Mouse (Mus musculus) 416B (cell line): ENCODE results near the gene Ntf5.

Experiments
- DNase-seq: peaks from one replicate; pipeline ENCODE4 v3.0.0; 2011; ENCODE audit warnings: low read depth

Gene Ntf5

DNA sequence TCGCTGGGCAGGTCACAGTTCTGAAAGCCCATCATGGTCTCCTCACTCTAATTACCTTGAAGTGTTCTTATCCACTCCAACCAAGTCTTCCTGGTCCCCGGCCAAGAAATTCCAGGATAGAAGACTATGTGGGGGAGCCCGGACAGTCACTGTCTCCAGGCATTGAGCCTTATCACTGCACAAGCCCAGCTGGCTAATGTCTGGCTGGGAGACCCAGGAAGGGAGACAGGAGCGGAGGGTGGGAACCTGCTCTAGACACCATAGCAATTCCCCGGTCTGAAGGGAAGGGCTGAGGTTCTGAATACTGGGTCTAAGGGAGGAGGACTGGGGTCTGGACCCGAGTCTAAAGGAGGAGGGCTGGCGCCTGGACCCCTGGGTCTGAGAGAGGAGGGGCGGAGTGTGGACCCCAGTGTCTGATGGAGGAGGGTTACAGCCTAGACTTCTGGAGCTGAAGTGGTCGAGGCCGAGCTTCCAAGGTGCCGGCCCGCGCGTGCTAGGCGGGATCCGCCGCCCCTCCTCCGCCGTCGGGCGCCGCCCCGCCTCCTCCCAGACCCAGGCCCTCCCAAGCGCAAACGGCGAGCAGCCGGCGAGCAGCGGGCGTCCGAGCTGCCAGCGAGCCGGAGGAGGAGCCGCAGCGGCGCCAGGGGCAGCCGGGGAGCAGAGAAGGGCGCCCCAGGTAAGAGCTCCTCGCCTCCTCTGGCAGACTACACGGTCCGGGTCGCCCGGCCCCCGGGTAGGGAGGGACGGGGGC is at the start of gene Ntf5:
Gene Ntf5 (plus strand): TSS at position 583 of the 751 bp plus-strand sequence.
- no peak for DNase-seq

GRCm38 (mm10) chr7:45363983-45364382 is 49.5 kb upstream of the Ntf5 start:
- DNase-seq = no peak

- no peak for DNase-seq
Observed at GRCm38 (mm10) chr7:45365742-45366651, 47.5 kb upstream of the Ntf5 start.

GRCm38 (mm10) chr7:45366652-45367019 is 46.9 kb upstream of the Ntf5 start, which contains the start of gene Ppfia3:
TSS of gene Ppfia3 (minus strand) at chr7:45367019.
- DNase-seq = no peak

DNA sequence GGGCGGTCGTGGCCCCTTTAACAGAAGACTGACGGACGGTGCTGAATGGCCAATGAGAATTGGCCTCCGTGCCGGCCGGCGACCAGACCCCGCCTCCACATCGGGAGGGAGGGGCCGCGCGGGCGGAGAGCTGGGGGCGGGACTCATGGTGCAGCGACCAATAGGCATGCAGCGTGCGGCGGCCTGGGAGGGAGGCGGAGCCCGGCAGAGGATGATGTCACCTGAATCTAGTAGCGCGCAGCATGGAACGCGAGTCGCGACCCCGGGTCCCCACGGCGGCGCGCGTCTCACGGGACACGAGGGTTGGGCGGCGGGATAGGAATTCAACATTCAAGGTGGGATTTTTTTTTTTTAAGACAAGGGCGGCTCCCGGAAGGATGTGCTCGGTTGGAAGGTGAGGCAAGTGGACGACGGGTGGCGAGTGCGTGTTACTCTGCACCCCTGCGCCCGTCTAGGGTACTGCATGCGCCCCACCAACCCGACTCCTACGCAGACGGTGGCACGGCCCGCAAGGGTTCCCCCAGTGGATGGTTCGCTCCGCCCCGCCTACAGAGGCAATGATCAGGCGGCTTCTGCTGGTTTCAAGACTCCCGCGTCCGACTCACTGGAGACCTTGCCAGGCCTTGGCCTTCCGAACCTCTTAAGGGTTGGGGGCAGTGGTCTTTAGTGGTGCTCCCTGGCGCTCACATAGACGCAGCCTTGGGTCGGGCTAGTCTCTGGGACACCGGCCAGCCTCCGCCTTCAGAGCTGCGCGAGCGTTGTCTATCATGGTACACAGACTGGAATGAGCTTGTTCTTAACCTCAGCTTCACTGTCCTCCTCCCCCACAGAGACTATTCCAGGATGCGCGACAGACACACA is 46.2 kb upstream of the Ntf5 start:
- DNase-seq = peak; percentile 97

- no peak for DNase-seq
Observed at GRCm38 (mm10) chr7:45368178-45368577, 45.3 kb upstream of the Ntf5 start.

DNA sequence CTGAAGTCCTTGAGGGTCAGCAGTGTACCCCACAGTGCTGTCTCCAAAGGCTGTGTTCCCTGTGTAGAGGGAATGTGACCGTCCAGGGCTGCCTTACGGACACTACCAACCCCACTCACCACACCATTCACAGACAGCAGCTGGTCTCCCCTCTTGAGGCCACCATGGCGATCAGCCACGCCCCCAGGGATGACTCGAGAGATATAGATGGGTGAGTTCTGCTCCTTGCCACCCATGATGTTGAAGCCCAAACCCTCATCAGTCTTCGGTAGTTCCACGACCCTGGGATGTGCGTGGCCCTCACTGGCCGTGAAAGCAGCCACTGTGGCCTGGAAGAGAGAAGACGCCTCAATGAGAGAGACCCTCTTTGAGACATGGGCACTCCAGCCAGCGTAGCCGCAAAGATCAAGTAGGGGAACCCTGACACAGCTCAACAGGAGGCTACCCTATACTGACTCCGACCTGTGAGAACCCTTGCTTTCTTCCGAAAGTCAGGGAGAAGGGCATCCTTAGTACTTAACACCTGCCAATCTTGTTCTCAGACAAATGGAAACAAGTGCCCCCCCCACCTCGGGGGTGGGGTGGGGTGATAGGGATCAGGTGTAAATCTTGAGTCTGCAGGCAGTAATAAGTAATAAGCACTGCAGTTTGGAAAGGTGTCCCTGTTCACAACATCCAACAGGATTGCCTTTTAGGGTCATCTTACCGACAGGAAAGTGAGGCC is 44.3 kb upstream of the Ntf5 start:
- DNase-seq = no peak

- DNase-seq = no peak
Observed at GRCm38 (mm10) chr7:45369836-45370474, 43.5 kb upstream of the Ntf5 start.

DNA sequence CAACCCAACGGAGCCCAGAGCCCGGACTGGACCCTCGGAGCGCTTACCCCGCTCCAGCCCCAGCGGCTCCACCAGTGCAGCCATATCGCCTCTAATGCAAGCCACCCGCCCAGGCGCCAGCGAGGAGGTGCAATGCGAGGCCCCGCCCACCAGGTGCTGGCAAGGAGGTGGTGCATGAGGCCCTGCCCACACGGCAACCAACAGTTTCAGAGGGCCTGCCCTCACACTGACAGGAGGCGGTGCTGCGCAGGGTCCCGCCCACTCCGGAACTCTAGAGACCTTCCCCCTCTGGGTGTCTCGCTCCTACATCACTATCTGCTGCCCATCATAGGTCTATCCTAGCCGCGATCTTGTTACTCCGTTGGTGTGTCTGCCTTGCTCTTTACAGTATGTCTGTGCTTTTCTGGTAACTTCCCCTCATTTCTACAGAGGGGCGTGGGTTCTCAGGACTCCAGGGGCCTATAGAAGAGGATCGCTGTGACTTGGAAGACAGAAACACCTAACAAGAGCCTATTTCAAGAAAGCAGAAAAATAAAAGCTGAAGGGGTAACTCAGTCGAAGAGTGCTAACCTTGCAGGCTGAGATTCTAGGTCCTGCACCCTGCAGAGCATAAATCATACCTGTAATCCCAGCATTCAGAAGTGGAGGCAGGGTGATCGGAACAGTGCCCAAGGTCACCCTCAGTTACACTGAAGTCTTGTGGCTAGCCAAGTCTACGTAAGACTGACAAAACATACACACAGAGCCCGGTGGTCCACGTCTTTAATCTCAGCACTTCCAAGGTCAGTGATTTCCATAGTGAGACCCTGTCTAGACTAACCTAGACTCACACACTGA is 42.8 kb upstream of the Ntf5 start, which contains the start of gene Lin7b:
Gene Lin7b (minus strand): TSS at position 109 of the 837 bp plus-strand sequence.
- no peak for DNase-seq

DNA sequence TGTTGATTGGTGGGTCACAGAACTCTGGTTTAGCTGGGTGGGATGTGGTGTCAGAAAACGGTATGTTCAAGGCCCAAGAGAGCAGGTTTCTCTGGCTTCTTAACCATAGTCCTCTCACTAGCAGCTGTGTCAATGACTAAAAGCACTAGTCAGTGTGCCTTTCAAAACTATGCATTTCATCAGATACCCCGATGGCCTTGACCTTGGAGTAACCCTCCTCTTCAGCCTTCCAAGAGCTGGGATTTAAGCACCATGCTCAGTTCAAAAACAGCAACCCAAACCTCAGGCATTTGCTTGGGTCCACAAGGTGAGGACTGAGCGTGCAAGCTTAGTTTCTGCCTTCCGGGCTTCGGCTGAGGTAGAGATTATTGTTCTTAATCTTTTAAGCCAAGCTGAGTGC is 41.1 kb upstream of the Ntf5 start:
- DNase-seq = peak; percentile 23

GRCm38 (mm10) chr7:45374620-45375019 is 38.9 kb upstream of the Ntf5 start:
- DNase-seq = peak; percentile 43

- no peak for DNase-seq
Observed at GRCm38 (mm10) chr7:45376057-45376456, 37.4 kb upstream of the Ntf5 start.

DNA sequence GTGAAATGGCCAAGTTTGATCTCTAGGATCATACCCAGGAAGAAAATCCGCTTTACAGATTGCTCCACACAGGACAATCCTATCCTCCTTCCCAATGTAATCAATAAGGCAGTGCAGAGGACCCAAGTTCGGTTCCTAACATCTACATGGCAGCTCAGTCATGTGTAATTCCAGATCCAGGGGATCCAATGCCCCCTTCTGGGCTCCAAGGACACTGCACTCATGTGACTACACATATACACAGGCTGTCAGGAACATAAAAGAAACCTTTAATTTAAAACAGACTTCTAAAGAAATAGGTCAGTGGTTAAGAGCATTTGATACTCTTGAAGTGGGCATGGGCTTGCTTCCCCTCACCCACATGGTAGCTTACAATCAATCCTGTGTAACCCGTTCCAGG is 27.4 kb upstream of the Ntf5 start:
- DNase-seq = no peak

DNA sequence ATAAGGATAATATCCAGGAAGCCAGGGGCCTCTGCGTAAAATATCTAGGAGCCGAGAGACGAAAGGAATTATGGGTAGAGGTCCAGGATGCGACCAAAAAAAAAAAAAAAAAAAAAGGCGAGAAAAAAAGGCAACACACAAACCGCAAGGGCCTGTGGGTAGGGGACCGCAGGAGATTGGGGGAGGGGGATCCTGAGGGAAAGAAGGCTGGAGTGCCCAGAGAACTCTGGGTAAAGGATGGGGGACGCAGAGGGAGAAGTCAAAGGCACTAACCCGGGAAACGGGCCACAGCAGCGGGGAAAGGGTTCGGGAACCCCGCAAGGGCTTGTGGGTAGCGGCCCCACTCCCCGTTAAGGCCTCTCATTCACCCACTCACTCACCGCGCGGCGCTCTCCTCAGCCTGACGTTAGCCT is 18.4 kb upstream of the Ntf5 start:
- DNase-seq = no peak

- DNase-seq = peak; percentile 100
Observed at GRCm38 (mm10) chr7:45395578-45396336, 17.7 kb upstream of the Ntf5 start, which contains the start of gene Snrnp70. TSS of gene Snrnp70 (minus strand) at chr7:45395742.

DNA sequence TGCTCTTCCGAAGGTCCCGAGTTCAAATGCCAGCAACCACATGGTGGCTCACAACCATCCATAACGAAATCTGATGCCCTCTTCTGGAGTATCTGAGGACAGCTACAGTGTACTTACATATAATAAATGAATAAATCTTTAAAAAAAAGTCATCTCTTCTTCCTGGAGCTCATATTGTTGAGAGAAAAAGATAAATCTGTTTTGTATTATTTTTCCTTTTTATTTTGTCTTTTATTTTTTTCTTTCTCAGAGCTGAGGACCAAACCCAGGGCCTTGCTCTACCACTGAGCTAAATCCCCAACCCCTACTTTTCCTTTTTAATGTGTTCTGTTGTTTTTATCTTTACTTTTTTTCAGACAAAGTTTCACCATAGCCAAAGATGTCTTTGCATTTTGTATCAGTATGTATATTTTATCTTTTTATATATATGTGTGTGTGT is 17.1 kb upstream of the Ntf5 start:
- peak; percentile 58 for DNase-seq

GRCm38 (mm10) chr7:45396787-45397186 is 16.7 kb upstream of the Ntf5 start:
- DNase-seq = peak; percentile 53

DNA sequence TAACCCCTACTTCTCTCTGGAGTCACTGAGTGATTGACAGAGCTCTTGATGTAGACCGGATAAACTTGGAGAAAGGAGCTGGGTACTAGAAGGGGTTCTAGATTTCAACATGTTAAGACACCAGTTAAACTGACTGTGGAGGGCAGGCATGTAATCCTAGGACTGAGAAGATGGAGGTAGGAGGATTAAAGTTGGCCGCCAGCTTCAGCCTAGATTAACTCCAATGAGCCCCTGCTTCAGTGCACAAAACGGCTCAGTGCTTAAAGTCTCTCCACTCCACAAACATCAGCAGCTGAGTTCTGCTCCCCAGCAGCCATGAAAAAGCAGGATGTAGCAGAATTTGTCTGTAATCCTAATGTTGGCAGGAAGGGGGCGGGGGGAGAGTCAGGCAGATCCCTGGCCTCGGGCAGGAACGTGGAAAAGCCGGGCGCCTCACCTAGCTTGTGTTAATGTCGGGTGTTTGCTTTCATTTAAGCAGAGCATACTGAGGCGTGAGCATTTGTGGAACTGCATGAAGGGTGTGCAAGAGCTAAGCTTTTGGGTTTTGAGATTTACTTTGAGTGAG is 11.9 kb upstream of the Ntf5 start:
- no peak for DNase-seq
